Mouse (Mus musculus) WW6 (cell line): ENCODE measurements around the gene Lrch1.

Source experiments
- DNase-seq: peaks from one replicate; pipeline ENCODE4 v3.0.0-alpha.2; 2013; ENCODE audit warnings: low read depth, low spot score

The Lrch1 gene

DNA sequence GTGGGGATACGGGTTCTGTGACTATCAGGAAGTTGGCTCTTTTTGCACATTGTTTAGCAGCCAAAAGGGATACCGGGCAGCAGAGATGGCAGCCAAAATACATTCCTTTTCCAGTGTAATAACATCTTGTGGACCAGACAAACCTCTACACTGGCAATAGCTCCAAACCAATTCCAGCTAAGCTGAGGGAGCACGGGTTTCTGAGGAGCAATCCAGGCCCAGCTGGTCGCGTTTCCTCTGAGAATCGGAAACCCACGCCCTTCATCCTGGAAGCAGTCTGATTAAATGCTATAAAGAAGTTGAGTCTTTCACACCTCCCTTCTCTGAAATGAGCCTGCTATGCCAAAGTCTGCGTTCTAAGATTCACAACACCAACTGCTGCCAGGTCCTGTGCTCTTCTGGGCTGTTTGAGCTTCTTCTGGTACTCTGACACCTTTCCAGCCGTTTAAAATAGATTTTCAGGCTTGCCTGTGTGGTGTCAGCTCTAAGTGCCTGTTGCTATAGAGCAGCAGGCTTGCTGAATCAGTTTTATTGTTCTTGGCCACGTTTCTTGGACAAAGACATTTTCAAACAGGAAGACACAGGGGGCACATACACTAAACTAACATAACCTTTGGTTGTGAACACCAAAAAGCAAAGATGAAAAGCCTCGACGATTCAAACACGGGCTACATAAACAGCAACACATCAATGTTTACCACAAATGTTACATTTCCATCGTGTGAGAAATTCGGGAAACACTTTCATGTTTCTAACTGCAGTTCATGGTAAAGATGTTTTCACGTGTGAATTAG lies 94.5 kb downstream of the Lrch1 start:
- no peak for DNase-seq

DNA sequence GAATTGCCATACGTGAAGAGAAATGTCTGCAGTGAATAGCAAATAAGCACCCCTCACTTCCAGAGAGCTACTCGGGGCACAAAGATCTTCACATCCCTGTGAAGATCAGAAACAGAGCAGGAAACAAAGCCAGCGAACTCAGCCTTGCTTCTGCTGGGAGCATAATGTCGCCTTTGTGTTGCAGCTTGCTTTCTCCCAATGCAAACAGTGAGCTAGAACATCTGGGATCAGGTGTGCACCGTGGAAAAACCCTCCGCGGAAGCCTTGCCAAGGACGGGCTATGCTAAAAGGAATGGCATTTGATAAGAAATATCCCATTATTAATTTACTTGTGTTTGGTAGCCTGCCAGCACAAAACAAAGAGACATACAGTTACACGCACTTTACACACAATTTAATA lies 95.8 kb downstream of the Lrch1 start:
- no peak for DNase-seq

DNA sequence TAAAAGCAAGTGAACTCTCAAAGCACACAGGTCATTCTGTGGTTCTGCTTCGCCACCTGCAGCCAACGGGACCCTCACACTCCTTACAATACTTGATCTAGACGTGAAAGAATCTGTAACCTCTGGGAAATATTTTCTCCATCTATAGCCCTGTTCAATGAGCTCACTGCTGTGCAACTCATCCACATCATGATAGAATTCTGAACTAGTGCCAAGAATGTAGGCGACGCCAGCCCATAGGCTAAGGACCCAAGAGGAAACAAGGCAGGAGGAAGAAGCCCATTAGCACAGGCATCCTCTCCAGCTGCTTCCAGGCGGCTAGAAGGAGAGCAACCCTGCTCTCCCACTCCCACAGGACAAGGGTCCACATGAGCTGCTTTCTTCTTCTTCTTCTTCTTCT lies 98.7 kb downstream of the Lrch1 start:
- no peak for DNase-seq

DNA sequence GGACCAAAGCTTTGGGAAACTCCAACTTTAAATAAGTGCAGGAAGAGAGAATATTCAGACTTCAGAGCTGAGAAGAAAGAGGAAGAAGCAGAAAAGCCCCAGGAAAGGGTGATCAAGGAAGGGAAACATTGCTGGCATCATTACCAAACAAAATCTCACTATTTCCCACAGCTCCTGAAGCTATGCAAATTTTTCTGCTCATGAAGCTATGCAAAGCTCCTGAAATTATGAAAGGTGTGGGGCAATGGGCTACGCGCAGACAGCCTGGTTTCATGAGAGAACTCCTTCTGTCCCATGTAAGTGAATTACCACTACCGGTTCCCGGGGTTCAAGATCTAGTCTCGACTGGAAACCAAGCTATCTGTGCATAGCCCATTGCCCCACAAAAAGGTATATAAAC lies 99.5 kb downstream of the Lrch1 start:
- DNase-seq, result no peak

DNA sequence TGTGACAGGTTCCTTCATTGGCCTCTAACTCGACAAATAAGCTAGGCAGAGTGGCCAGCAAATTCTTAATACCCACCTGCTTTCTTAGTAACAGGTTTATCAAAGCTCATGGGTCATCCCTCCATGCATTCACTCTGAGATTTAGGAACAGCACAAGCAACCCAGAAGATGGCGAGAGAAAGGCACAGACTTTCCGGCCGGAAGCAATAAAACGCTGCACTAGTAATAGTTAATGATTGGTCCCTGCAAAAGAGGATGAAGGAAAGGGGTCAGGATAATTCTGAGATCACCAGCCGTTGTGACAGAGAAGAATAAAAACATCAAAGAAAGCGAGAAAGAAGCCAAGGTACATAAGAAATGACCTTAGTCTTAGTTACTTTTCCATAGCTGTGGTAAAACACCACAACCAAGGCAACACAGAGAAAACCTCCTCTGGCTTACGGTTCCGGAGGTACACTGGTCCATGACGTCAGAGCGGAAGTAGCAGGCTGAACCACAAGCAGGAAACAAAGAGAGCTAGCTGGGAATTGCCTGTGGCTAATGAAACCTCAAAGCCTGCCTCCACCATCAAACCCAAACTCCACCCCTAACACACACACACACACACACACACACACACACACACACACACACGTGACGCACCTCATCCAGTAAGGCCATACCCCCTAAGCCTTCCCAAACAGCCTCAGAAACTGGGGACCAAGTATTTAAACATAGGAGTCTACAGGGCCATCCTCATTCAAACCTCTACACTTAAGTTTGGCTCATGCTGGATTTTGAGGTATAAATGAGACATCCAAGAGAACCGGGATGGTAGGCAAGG lies 100.2 kb downstream of the Lrch1 start:
- no peak for DNase-seq

DNA sequence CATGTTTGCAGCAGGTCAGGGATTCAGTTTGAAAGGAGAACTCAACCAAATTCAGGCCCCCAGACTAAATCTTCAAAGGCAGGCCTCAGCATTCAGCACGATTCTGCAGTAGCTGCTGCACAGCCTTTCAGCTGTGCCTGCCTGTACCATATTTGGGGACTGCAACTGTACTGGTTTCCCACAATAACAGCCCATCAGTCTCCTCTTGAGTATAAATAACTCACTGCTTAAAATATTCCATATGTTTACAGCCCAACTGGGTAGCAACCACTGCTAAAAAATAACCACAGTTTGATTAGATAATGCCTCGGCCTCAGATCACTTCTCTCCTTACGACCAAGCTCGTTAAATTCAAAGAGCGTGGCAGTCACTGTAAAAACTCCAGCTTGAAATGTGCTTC lies 101.0 kb downstream of the Lrch1 start:
- no peak for DNase-seq

DNA sequence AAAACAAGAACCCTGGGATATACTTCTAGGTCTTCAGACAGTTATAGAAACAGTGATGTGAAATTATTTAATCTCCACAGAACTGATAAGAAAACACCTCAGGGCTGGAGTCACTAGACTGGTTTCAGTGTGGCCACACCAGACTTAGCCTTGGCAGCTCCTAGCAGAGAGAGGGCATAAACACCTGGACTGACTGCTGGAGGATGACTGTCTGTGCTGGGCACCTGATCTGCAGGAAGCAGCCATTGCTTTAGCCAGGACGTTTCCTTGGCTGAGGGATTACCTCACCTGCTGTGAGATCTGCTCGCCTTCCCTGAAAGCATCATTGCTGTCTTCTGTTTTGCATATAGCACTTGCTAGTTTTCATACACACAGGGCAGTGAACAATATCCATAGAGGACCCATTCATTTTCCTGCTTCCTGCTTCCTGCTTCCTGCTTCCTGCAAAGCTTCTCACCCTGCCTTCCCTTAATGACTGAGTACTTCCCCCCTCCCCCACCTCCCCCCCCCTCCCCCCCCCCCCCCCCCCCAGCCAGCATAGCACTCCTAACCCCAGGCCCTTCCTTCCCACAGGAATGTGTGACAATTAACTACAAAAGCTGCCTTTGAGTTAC lies 101.9 kb downstream of the Lrch1 start:
- DNase-seq, result no peak

DNA sequence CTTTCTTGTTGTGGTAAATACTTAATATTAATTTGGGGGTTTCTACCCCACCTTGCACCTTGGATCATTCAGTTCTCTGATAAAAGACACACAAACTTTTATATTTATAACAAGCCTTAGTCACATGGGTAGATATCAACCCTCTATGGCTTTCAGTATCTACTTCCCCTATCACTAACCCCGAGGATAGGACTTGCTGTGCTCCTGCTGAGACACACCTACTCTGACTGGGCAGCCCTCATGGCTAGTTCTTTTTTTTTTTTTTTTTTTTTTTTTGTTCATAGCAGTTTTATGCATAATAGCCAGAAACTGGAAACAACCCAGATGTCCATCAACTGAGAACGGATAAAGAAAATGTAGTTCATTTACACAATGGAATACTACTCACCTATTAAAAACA lies 106.0 kb downstream of the Lrch1 start:
- no peak for DNase-seq

DNA sequence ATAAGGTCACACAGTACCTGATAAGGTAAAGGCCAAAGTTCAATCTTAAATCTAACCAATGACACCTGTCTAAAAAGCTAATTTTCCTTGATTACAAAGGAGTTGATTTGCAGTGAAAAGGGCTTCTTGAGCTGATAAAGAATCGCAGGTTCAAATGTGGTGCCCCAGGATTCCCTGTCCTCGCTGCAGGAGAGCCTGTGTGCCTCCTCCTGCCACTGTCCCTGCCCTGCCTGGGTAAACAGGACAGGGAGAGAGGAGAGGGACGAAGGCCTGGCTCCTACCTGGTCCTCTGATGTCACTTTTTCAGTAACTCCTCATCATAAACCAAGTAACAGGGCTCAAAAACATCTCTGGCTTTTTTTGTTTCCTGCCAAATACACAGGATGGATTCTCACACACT lies 106.4 kb downstream of the Lrch1 start:
- DNase-seq, result no peak

DNA sequence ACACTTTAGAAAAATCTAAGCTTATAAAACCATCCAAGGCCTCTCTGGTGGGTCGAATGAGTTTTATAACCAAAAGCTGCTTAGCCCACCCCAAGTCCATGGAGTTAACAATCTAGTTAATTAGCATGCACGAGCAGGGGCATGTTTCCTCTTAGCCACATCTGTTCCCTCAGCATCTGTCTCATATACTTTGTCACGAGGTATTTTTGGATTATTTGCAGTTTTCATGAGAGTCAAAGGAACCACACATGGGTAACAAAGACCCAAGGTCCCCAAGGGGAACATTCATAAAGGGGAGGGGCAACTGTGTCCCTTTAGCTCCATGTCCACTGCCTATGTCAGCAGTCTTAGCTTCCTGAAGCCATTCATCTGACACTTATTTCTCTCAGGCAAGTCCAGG lies 106.9 kb downstream of the Lrch1 start:
- no peak for DNase-seq

DNA sequence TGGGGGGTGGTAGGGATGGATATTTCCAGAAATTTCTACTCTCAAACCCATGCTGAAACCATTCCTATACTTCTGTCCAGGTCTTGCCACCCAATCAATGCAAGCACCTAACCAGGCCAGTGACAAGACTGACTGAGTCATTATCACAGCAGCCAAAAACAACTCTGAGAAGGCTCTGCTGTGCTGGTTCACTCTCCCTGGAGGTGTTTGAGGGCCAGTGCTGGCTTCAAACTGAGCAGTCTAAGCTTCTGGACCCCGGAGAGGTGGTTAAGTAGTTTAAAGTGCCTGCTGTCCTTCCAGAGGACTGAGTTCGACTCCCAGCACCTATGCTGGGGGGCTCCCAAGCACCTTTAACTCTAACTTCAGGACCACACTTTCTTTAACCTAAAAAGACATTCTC lies 107.3 kb downstream of the Lrch1 start:
- no peak for DNase-seq

DNA sequence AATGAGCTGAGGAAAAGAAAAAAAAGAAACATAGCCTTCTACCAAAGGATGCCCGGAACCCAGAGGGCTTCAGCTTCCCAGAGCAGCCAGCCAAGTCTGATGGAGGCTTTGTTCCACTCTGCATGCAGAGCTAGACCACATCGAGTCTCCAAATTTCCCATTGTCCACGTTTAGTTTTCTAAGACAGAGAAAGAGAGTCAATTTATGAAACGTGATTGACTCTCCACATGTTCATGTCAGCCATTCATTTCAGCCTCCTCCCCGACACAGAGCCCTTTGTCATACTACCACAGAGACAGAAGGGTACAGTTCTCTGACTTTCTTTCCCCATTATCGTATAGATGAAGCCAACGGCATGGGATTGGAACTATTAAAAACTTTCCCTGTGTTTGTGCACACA lies 108.9 kb downstream of the Lrch1 start:
- no peak for DNase-seq

DNA sequence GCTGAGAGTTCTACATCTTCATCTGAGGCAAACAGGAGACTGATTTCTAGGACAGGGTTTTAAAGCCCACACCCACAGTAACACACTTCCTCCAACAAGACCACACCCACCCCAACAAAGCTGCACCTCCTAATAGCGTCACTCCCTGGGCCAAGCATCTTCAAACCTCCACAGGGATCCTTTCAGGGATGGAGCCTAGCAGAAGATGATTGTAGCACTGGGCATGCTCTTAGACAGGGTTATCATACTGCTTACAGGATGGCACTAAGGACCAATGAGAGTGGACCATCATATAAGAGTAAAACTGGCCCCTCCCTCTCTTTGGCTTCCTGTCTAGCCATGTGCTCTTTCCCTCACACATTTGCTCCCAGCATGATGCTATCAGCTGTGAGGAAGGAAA lies 112.7 kb downstream of the Lrch1 start:
- no peak for DNase-seq

DNA sequence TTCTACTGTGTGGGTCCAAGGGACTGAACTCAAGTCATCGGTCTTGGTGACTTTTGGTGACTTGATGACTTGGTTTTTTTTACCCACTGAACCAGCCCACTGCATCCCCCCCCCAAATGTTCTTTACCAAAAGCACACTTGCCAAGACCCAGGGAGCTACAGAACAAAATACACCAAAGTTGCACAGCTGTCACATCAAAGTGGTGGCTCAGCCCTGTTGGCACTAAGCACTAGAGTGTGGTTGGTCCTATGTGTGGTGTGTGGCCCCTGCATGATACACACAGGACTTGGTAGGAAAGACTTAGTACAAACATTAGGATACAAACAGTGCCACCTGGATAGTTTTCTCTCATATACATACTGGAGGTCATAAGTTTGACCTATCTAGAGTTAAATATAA lies 113.5 kb downstream of the Lrch1 start:
- no peak for DNase-seq

DNA sequence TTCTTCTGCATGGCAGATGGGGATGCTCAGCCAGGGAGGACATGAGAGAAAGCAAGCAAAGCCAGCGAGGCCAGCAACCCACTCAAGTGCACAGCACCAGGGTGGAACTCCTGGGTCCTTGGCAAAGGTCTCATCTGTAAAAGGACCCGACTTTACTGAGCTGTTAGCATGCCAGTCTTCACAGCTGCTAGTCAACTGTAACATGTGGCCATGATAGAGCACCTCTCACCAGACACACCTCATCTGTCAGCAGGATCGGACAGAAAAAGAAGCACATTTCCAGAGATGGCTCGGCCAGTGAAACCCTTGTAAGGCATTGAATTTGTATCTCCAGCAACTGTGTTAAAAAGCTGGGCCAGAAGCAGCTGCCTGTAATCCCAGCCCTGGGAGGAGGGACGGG lies 116.0 kb downstream of the Lrch1 start:
- no peak for DNase-seq

DNA sequence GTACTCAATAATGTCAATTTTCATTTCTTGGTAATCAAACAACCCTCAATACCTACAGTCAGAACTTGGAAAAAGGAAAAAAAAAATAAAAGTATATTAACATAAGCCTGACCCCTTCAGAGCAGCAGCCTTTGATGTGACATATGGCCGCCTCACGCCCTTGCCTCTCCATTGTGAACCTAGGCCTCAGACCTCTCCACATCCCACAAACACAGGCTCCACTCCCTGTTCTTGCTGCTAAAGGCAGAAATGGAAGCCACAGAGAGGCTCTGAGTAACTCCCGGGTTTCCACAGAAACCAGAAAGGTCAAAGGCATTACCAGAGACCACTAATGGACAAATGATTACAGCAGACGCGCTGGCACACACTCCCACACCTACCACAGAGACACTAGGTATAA lies 116.6 kb downstream of the Lrch1 start:
- DNase-seq, result no peak

DNA sequence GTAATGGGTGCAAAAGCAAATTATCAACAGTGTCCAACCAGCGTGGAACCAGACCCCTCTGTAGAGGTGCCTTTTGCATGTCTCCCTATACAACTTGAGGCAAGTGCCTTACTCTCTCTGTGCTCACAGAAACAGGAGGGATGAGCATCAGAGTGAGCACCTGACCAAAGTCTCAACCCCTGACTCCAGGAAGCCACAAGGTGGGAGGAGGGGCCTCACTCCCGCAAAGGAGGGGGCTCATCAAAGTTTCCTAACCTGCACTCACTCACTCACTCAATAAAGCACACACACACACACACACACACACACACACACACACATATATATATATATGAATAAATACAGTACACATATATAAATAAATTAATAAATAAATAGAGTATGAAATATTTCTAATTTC lies 117.1 kb downstream of the Lrch1 start:
- no peak for DNase-seq

DNA sequence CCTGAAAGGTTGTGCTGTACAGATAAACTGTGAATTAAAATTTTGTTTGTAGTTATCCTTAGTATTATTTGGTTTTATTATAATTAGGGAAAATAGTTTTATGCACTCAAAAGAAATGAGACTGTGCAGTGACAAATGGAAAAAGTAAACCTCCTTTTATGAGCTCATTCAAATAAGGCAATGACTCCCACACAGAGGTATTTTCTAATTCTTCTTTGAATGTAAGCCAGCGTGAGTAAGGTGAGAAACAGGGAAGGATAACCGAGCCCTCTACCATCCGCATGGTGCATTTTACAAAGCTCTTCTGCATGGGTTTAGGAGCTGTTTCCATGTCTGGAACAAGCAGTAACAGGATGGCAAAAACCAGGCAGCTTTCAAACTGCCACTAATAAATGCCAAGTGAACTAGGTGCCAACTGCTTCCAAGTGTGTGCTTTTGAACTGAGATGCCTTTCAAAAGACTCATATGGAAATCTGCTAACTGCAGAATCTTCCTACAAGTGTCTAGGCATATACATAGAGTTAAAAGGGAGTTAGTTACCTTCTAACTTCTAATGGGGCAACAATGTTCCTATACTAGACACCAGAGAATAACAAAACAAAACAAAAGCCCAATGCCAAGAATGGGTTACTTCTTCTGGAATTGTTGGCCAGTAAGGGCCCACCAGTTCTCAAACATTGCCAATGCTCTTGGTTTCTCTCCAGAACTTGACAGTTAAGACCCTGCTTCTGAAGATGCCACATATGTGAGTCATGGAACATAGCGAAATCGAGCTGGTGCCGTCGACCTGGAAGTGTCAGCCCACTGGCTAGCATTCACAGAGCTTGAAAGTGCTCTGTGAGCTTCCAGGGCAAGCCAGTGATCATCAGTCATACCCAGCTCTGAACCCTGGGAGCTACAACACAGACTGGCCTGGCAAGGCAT lies 124.7 kb downstream of the Lrch1 start:
- no peak for DNase-seq

DNA sequence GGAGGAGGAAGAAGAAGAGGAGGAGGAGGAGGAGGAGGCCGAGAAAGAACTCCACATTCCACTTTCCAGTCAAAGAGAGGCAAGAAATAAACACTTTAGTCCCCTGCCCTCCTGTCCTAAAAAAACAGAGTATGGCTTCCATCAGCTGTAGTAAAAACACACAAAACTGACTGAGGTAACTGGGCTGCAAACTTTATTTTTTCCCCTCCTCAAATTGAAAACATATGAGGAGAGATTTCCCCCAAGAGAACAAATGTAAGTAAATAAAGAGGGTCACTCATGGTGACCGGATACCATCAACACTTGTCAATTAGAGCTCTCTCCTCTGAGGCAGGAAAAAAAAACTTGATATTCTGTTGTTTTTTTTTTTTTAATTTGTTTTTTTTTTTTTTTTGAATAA lies 125.6 kb downstream of the Lrch1 start:
- DNase-seq, result no peak

DNA sequence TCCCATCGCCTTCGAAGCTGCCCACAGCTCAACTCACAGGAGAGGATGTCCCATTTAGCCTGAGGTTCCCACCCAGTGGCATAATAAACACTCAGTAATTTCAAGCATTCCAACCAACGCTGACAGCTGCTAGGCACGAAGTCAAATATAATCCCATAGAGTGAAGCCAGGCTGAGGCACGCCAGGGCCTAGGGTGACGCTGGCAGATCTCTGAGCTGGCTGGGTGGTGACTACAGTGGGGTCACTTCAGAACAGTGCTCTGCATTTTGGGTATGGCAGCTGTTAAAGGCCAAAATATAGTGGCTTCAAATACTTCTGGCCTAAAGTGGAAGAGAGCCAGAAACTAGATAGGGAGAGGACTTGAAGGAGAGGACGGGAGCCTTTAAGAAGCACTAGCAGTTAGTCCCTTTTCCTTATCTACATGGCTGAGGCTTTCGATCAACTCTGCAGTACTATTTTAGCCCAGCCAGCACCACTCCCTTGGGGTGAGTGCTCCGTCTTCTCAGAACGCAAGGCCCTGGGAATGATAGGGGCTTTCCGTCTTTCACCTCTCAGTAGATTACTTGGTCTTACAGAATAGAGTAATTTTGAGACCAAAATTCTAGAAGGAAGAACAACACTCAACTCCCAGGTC lies 127.4 kb downstream of the Lrch1 start:
- no peak for DNase-seq

DNA sequence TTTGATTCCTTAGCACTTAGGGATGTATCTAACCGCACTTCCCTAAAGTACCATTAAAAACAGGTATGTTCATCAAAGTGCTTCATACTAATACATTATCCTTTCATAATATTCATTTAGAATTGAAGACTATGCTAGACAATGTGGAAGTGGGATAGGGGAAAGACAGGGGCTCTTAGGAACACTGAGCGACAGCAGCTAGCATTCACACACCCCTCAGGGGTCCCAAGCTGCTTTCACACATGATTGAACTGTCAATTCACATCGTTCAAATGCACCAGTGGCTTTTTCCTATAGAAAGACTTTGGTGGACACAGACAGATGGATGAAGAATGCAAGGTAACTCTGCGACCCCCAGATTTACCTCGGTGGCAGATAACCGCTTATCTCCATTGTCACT lies 131.0 kb downstream of the Lrch1 start:
- DNase-seq, result no peak
